Mouse (Mus musculus) brain, adult 2 months (tissue): ENCODE measurements around the gene Gpm6a.

Experiments used
- DNase-seq: peaks from one replicate; pipeline ENCODE4 v3.0.0; 2011; ENCODE audit warnings: low read depth, low spot score

Gpm6a gene

DNA sequence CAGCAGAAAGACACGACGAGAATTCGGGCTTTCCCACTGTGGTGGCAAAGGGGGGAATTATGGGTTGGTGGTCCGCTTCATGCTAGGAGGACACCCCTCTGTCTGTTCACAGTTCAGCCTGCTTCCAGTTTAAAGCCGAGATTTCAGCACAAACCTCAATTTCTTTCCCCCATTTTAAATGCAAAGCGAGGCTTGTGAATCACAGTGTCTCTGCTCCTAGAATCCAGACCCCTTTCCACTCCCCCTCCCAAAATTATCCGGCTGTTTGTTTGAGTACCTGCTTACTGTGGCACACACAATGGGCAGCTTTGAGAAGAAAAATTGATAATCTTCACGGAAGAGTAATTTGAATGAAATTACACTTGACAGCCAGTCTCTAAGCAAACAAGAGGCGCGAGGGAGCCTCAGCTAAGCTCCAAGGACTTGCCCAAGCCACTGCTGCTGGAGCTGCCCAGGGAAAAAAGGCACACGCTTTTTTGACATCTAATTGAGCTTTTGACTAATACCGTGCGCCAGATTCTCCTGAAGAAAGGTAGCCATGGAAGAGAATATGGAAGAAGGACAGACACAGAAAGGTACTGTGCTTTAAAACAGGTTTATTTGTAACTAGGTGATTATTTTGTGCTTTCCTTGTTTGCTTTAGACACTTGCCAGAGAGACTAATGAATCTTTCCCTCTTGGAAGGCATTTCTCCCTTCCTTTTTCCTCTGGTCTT, at the start of gene Gpm6a:
Gene Gpm6a (plus strand): TSS at position 103 of the 715 bp plus-strand sequence.
- DNase-seq = peak; percentile 91

DNA sequence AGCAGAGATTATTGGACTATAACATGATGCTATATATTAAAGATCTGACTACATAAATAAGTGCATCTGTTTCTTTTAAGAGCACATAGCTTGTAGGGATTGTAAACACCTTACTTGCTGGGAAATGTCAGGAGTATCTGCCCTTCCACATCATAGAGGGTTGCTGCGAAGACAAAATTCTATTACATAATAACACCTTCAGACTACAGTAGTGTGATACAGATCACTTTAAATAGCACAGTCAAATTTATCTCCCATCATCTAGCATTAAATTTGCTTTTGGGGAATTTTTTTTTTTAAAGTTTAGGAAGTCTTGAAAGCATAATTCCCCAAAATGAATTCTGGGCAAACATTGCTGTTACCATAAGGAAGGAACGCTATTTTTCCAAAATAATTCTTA, 41.8 kb upstream of the Gpm6a start:
- DNase-seq = peak; percentile 39

DNA sequence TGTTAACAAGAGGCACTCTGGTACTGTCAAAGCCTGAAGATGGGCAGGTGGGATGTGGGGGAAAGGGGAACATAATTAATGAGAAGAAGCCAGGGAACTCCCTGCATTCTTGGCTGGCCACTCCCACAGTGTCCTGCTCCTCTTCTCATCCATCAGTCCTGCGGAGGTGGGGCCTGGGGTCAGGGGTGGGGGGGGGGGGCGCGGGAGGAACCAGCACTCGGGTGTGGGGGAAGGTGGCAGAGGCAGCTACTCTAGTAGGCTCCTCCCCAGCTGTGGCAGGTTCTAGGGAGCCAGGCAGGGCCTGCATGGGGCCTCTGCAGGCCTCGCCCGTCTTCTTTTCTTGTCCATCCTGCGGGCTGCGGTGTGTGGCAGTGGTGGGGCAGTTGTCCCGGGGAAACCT, 36.9 kb upstream of the Gpm6a start:
- DNase-seq = no peak

DNA sequence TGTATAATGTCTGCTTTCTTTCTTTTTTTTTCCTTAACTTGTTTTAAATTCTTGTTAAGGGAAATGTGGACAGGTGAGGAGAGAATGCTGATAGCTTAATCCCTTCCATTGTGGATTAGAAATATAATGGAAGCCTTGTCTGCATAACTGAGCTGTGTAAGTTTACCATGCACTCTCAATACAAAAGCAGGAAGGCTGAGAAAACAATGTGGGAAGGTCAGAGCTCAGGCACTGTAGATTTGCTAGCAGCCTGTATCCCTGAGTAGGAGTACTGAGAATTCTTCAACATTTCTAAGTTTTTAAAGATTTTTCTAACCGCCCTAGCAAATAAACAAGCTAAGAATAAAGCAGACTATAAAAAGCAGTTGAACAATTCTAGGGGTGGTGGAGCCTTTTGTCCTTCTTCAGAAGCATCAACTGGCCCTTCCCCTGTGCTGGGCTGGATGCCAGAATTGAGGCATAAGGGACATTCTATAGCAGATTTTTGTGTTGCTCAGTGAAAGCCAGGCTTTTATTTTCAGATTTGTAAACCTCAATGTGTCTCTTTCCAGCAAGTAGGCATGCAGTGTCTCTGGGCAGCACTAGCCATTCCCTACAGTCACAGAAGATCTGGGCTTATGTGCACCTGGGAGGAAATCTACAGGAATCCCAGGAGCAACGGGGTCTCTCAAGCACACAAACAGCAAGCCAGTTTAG, 32.3 kb upstream of the Gpm6a start:
- DNase-seq = peak; percentile 71

DNA sequence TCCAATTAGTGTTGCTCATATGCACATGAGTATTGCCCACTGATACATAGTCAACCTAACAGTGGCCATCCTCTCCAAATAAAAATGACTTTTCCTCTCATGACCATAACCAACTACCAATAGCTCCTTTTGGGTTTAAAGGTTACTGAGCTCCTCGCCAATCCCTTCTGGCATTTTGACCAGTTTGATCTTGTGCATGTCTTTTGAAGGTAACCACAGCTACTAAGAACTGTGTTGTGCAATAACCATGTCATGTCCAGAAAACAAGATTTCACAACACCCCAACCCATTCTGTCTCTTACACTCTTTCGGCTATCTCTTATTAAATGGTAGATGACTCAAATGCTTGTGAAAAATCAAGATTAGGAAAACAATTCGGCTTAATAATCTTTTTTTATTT, 29.7 kb upstream of the Gpm6a start:
- DNase-seq = no peak

DNA sequence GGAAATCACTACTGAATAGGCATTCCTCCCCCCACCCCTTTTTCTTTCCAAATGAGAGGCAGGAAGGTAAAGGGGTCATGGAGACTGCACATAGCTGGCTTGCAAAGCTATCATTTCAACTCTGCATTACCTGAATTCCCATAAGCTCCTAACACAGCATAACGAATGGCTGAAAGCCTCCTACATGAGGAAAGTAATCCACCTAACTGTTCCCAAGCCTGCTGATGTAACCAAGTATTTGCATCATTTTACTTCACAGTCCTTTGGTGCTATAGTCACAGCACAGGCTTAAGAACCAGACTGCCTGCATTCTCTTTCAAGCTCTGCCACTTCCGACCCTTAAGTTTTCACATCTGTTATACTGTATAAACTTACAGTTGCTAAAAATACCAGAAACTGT, 22.3 kb upstream of the Gpm6a start:
- DNase-seq = no peak

DNA sequence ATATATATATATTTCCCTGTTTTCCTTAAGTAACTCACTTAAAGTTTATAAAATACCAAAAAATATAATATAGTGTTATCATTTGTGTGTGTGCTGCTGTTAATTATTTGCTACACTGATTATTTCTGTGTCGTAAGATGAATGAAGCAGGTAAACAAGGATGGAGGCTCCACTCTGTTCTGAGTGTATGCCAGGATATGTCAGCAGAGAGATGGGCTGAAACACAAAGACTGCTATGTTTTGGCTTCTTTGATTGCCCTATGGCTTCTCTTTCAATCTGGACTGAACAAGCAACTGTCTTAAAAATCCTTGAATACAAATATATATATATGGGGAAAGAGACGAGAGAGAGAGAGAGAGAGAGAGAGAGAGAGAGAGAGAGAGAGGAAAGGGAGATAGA, 1.3 kb upstream of the Gpm6a start:
- DNase-seq = peak; percentile 23

DNA sequence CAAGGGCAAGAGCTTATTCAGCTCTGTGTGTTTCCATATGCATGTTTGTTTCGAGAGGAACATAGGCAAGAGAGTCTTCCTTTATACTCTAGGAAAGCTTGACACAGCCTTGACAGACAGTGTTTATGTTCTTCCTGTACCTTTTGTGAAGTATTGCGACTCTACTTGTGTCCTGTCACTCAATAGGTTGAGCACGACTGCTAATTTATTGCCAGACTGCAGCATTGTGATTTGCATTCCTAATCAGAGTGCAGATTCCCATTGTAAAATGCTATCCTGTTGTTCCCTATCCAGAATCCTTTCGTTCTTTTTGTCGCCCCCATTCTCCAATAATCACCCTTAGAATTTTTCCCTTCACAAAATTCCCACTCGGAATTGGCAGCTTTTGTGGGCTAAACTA, 613 bp upstream of the Gpm6a start:
- DNase-seq = peak; percentile 64

DNA sequence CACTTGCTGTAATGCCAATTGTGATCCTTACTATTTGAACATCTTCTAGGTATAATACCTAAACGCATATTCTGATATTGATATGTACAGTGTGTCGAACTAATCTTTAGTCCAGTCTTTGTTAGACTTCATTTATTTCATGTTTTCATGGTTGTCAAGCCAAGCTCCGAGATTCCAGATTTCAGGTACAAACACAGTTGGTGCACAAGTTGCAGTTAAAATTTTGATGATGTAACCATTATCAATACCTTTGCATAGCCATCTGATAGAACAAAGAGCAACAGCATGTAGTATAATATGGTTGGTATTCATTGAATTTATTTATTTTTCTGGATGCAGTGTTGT, 785 bp downstream of the Gpm6a start:
- peak; percentile 24 for DNase-seq

DNA sequence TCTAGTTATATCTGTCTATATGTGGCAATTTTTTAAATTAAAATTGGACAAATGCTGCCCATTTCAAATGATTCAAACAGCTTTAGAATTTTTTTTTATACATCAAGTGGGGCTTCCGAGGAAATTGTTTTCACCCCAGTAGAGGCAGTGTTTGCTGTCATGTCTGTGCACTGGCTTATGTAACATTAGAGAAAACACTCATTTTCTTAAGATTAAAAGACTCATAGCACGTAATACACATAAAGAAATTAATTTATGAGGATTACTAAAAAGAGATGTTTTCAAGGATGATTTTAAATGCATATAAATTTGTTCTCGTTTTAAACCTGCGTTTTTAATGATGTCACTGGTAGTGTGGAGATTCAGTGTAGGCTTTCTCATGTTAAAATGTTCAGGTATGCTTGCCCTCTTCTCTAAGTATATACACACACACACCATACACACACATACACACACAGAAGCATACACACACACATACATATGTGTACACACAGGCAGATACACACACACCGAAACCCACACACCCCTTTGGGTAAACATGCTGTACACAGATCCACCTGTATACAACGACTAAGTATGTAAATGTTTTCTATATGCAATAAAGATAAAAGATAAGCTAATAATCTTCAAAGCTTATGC, 1.4 kb downstream of the Gpm6a start:
- peak; percentile 82 for DNase-seq

DNA sequence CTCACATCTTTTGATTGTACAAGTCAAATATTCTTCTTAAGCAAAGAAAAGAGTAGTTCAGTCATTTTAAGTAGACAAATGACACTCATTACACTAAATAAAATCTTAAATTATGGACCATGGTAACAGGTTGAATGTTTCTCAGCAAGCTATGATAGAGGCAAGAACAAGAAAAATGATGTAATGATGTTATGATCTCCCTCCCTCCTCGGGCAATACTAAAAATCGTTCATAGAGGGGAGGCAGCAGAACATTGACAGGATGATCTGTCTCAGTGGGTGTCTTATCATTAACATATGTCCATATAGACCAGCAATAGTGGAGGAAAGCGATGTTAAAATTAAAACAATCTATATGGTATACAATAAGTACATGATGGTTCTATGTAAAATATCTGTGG, 2.1 kb downstream of the Gpm6a start:
- DNase-seq = peak; percentile 84

DNA sequence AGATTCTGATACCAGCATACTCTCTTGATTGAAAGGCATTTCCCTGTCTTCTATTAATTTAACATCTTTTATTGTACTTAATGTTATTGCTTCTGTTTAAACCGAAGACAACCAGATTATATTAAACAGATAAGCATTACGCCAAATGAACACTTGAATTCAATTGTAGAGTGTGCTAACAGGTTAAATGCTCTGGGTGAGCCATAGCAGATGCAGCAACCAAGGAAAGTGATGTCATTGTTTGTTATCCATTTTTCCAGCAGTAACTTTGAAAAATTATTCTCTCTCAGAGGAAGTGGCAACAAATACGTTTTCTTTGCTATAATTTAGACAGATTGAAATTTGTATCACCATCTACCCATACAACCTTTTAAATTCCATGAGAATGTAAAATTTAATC, 2.9 kb downstream of the Gpm6a start:
- peak; percentile 65 for DNase-seq

DNA sequence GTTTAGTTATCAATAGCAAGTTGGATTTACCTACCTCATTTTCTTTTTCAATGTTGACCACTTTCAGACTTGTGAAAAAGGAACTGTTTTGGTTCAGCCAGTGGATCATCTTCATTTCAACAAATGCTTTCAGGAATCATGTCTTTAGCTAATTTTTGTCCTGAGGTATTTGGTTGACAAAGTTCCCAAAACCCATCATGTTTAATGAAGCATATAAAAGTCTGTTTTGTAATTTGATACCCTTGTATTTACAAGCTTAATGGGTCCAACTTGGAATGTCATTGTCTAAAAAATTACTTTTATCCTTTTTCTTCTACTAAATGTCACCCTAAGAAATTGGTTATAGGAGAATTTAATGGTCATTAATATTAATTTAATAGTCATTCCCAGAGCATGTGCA, 6.9 kb downstream of the Gpm6a start:
- no peak for DNase-seq

DNA sequence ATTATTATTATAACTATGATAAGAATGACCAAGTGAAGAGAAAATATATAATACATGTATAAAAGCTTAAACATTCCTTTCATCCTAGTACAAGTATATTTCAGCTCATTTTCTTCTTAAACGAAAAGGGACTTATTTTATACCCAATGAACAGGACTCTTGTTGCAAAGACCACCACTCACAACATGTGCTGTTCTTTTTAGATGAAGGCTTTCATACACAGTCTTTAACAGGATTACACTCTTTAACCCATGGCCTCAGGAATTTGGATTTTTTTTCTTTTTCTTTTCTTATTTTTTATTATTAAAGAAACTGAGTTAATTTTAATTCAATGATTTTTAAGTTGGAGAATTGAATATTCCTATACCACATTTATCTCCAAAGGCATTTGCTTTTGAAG, 20.4 kb downstream of the Gpm6a start:
- no peak for DNase-seq

DNA sequence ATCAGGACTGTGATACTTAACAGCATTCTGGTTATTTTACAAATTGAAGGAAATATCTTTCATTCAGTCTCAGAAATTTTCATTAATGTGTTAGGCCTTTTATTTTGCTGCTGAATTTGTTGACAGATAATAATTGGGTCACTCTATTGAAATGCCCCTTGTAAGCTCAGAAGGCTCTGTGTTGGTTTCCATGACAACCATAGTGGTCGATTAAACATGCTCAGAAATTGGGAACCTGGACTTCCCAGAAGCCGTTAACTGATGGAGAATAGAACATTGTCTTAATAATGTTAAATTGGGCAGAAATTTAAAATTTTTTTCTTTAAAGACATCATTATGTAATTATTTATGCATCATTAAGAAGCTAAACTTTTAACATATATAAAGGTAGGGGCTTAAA, 20.9 kb downstream of the Gpm6a start:
- DNase-seq = peak; percentile 68

DNA sequence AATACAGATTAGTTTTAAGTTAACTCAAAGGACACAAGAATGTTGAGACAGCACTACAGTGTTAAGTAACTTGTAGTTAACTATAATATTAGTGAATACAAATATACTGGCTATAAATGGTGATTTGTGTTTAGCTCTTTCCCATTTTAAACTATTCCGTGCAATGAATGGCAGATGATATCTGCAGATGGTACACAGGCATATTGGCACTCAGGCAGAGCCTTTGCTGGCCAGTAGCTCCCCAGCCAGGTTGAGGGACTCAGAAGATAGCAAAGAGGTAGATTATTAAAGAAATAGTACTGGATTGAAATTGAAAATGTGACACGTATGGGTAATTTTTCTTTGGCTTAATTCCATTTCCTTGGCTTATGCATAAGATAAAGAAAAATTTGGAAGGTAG, 21.3 kb downstream of the Gpm6a start:
- peak; percentile 94 for DNase-seq

DNA sequence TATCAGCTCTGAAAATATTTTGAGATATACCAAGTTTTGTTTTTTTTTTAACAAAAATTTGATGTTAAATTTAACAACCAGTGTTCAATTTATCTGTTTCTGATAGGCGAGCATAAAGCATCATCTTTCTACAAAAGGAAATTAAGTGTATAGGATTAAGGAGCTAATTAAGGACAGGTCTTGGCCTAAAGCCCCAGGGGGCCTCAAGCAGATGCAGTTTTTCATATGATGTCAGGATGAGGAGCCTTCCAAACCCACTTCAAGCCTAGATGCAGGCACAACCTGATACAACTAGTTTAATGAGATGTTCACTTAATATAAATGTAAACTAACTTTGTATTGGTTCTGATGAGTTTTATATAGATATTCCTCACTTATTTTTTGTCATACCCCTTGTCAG, 22.0 kb downstream of the Gpm6a start:
- no peak for DNase-seq

DNA sequence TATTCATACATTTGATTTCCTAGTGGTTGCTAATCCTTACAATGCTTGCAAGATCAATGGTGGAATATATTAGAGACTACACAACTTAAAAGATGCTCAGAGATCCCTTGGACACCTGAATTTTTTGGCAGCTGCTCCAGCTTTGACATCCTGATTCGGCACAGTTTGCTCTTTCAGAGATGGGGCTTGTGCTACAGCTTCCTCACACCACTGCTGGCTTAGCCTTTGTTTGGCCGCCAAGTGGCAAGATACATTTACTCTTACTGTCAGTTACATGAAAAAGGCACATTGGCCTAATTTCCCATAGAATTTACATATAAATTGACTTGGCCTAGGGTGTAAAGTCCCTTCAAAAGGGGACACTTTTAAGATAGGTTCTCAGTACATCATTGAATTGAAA, 32.1 kb downstream of the Gpm6a start:
- peak; percentile 55 for DNase-seq

DNA sequence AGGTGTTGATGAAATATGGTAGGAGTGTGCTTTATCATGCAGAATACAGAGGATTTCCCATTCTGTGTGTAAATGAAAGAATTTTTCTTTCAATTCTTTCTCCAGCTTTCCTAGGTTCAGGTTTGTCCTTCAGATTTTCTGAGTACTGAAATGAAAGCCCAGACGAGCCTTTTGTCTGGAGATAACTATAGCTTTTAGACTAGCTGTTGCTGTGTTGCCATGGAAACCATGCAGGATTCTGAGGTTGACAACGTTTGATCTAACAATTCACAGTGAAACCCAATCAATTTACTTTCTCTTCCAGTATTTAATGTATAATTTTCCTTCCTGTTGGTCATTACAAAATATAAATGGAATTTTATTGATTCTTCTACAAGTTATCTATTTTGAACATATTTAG, 34.5 kb downstream of the Gpm6a start:
- peak; percentile 74 for DNase-seq

DNA sequence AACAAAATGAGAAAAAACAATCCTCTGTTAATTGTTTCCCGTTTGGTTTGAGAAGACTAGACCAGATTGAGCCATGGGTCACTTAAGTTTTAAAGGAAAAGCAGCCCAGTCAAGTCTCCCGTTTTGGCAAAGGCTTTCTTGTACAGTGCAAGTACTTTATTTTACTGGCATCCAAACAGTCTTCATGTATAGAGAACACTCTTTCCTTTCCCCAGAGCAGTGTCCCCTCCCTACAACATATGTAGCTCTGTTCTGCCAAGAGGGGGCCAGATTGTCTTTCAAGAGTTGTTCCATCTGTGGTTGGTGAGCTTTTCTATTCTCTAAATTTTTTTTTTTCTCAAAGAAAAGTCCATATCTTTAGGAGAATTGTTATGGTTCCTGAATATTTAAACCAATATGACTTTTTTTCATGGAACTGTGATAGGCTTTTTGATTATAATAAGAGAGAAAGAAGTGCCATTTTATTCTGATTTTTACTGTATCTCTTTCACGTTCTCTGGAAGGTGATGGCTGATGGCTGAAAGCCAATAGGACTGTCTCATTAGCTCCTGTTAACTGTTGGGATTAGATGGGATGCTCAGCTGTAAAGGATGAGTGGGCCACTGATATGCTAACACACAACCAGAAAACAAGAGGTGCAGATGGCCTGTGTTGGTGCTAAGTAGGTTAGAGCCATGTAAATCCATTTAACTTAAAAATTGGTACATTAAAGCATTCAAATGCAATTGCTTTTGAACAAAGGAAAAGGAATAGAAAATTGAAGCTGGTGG, 37.4 kb downstream of the Gpm6a start:
- peak; percentile 91 for DNase-seq

DNA sequence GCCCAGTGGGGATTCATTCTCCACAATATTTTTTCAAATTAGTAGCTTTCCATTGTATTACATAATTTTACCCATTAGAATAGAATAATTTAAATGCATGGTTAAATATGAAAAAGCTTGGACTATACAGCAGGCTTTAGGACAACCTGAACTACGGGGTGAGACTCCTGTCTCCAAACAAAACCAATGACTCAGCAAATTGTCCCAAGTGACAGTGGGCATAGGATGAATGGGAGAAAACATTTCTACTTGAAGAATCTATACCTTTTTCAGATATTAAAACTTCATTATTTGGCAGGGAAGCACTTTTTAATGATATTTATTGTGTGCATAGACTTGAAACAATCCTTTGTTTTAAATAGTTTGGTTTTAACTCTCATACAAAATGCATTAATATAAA, 41.0 kb downstream of the Gpm6a start:
- DNase-seq = no peak

DNA sequence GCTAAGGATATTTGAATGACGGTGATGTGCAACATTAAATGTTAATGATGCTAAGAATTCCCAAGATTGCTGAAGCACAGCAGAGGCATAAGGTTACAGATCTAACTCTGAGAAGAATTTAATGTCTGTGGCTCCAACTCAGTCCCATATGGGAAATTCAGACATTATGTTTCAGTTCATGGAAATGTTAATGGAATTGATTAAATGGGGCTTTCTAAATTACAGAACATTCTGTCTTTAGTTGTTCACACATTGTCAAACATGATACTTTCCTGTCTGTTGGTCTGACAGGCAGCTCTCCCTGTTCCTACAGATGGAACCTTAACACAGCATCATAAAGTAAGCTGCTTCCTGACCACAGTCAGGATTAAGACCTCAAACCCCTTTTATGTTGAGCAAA, 47.8 kb downstream of the Gpm6a start:
- DNase-seq = no peak
